Mouse (Mus musculus): ENCODE results near the gene Fndc1.

GRCm38 (mm10) chr17:7825416-7825815, 1.7 kb downstream of the Fndc1 start:
- no peak for TF ChIP-seq MAFK (IDR thresholded peaks at IDR 0.05; ENCODE audit: insufficient replicate concordance, low read length)
- no peak for TF ChIP-seq MYC (IDR thresholded peaks at IDR 0.05; ENCODE audit: low read depth, low read length)
- no peak for TF ChIP-seq MAX (IDR thresholded peaks at IDR 0.05; ENCODE audit: low read length)
- no peak for TF ChIP-seq CTCF (conservative IDR thresholded peaks at IDR 0.05 in 1 of 2, IDR thresholded peaks at IDR 0.05 in 1 of 2; ENCODE audit: low read depth in 2 of 2, low read length in 2 of 2)
- TF ChIP-seq E2F4 (IDR thresholded peaks at IDR 0.05; ENCODE audit: insufficient replicate concordance, low read depth, low read length) = no peak
- no peak for TF ChIP-seq ZMIZ1 (IDR thresholded peaks at IDR 0.05; ENCODE audit: low read depth, low read length)
